Mouse (Mus musculus) effector memory CD4-positive, alpha-beta T cell, adult 5 months (primary cell): ENCODE measurements around the gene Olfr585. TPM values are rescaled to one million over a fixed set of nuclear protein-coding genes. Genes with fewer than 3 reads are reported as not detected.

Experiments
- polyA plus RNA-seq: library from polyadenylated mRNA; unstranded; fragments of 100-300 nt; shearing (Covaris generic); gene quantifications from one replicate; pipeline ENCODE4 v1.2.1, GENCODE M21; 2017

The Olfr585 gene
- not detected for polyA plus RNA-seq

DNA sequence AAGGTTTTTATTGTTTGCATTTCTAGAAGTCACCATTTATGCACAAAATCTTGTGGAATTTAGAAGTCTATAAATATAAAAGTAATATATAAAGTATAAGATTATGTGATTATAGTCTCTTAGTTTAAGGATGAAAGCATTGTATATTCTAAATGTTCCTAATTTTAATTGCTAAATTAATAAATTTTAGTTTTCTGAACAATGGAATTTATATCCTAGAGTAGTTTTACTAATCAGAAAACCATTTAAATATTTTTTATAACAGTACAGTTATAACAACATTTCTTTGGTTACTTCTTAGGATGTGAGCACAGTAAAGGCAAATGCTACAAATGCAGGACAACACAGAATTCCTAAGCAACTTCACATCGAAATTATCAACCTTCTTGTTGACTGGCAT lies at the start of gene Olfr585:
Olfr585 (plus strand) TSS at position 301 of the 400 bp plus-strand sequence.

GRCm38 (mm10) chr7:103051000-103051399 lies 46.5 kb upstream of the Olfr585 start, which contains the start of gene Olfr583:
TSS of gene Olfr583 (plus strand) at chr7:103051300.

DNA sequence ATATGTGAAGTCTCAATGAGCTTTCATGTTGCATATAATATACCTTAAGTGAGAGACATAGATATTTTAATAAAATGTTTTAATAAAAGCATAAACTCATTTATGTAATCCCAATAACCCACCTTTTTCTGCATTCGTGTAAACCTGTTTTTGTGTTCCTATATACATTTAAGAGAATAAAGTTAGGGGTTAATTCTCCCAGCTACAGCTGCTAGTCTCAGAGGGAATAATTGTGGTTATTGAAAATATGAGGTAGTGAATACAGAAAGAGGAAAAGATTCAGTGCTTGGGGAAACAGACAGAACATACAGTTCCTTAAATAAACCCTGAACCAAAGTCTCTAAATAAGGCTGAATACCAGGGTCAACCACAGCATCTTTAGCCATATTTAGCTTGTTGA lies 15.9 kb upstream of the Olfr585 start, which contains the start of gene Olfr584:
Olfr584 (plus strand) TSS at position 301 of the 400 bp plus-strand sequence.

GRCm38 (mm10) chr7:103125538-103125937 lies 28.0 kb downstream of the Olfr585 start, which contains the start of gene Olfr586:
TSS of gene Olfr586 (minus strand) at chr7:103125638.

DNA sequence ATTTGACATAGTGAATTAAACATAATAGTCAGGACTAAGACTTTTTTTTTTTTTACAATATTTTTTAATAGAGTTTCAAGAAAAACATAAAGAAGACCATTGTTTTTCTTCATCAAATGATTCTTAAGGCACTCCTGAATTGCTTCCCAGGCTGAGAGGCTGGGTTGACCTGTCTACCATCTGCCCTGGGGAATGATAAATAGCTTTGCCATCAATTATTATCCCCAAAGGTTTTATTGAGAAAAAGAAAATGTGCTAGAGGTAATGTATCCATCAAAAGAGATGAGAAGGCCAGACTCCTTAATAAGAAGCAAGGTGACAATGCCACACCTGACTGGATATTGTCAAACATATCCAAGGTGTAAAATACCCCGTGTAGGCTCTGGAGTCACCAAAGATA lies 43.1 kb downstream of the Olfr585 start, which contains the start of gene Olfr588-ps1:
Olfr588-ps1 (plus strand) TSS at position 301 of the 400 bp plus-strand sequence.

Other genes with a start within 250 kb of the Olfr585 start
- not detected for gene Olfr566, start 239.0 kb upstream of the Olfr585 start, polyA plus RNA-seq
- gene Olfr568, start 220.6 kb upstream of the Olfr585 start, polyA plus RNA-seq = not detected
- gene Olfr569, start 206.8 kb upstream of the Olfr585 start, polyA plus RNA-seq = not detected
- not detected for gene Olfr570, start 203.1 kb upstream of the Olfr585 start, polyA plus RNA-seq
- gene Olfr571, start 180.2 kb upstream of the Olfr585 start, polyA plus RNA-seq = not detected
- not detected for gene Olfr572, start 173.3 kb upstream of the Olfr585 start, polyA plus RNA-seq
- gene Olfr573-ps1, start 155.1 kb upstream of the Olfr585 start, polyA plus RNA-seq = not detected
- not detected for gene Olfr574, start 149.3 kb upstream of the Olfr585 start, polyA plus RNA-seq
- gene Olfr575, start 138.9 kb upstream of the Olfr585 start, polyA plus RNA-seq = not detected
- gene Olfr576, start 135.1 kb upstream of the Olfr585 start, polyA plus RNA-seq = not detected
- not detected for gene Olfr577, start 121.8 kb upstream of the Olfr585 start, polyA plus RNA-seq
- gene Olfr578, start 108.4 kb upstream of the Olfr585 start, polyA plus RNA-seq = not detected
- gene Olfr582, start 59.7 kb upstream of the Olfr585 start, polyA plus RNA-seq = not detected
- not detected for gene Olfr583, start 46.4 kb upstream of the Olfr585 start, polyA plus RNA-seq
- not detected for gene Olfr584, start 15.8 kb upstream of the Olfr585 start, polyA plus RNA-seq
- not detected for gene Olfr586, start 27.9 kb downstream of the Olfr585 start, polyA plus RNA-seq
- not detected for gene Olfr588-ps1, start 43.2 kb downstream of the Olfr585 start, polyA plus RNA-seq
- not detected for gene Olfr589, start 58.6 kb downstream of the Olfr585 start, polyA plus RNA-seq
- gene Olfr591, start 80.6 kb downstream of the Olfr585 start, polyA plus RNA-seq = 0.11 TPM
- gene Olfr592, start 87.1 kb downstream of the Olfr585 start, polyA plus RNA-seq = 0.06 TPM
- not detected for gene Olfr593, start 114.1 kb downstream of the Olfr585 start, polyA plus RNA-seq
- gene Olfr594, start 119.3 kb downstream of the Olfr585 start, polyA plus RNA-seq = 0.12 TPM
- gene Usp17ld, start 154.8 kb downstream of the Olfr585 start, polyA plus RNA-seq = not detected
- 0.27 TPM for gene Olfr596, start 207.9 kb downstream of the Olfr585 start, polyA plus RNA-seq
- gene Olfr597, start 218.6 kb downstream of the Olfr585 start, polyA plus RNA-seq = not detected
- not detected for gene Olfr598, start 225.8 kb downstream of the Olfr585 start, polyA plus RNA-seq
- gene Olfr599, start 238.2 kb downstream of the Olfr585 start, polyA plus RNA-seq = not detected